Mouse (Mus musculus) embryonic fibroblast, embryonic 13.5 days (primary cell): ENCODE results near the gene Sh3bp1.

ENCODE experiments used
- CTCF ChIP-seq: IDR thresholded peaks from 2 replicates; pipeline ENCODE4 v1.5.1; 2011; ENCODE audit warnings: mild to moderate bottlenecking, control low read depth, low read length, moderate library complexity, borderline replicate concordance; ENCODE audit not compliant: insufficient read depth
- POLR2A ChIP-seq: IDR thresholded peaks from 2 replicates; pipeline ENCODE4 v1.6.1; 2011; ENCODE audit warnings: low read depth, mild to moderate bottlenecking, control low read depth, low read length, moderate library complexity

DNA sequence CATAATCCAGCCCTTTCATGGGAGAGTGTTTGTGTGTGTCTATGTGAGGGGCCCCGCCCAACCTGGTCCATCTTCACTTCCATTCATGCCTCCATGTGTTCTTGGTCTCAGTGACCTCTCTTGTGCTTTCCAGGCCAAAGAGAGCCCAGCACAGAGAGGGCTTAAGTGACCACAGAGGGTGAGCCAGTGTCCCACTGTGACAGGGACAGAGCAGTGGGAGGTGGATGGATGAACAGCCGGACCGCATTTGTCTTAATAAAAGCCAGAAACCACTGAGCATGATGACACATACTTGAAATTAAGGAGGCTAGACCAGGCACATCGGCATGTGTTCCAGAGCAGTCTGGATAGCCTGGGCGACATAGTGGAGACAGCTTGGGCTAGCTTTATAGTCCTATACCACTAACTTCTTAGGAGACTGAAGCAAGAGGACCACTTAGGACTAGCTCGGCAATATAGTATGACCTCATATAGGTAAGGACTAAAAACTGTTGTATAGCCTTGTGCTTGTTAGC, 30.7 kb downstream of the Sh3bp1 start:
- TF ChIP-seq CTCF (no peak), POLR2A (peak; percentile 12)
